Mouse (Mus musculus) heart, adult 10 weeks (tissue): ENCODE measurements around the gene Sowahb. TPM values are rescaled to one million over a fixed set of nuclear protein-coding genes. Genes with fewer than 3 reads are reported as not detected.

ENCODE experiments used
- polyA plus RNA-seq: library from polyadenylated mRNA; stranded (reverse); fragments of 350-450 nt; fragmentation: Illumina TruSeq; extraction: RNeasy Lipid Tissue Mini Kit (QIAGEN cat#74804); gene quantifications from one replicate; pipeline ENCODE4 v1.2.3, GENCODE M21; 2014; ENCODE audit warnings: low read depth, low replicate concordance

Gene Sowahb
- not detected for polyA plus RNA-seq

GRCm38 (mm10) chr5:93044584-93045370 is at the start of gene Sowahb:
Gene Sowahb, minus strand, starts transcription at chr5:93045022.

GRCm38 (mm10) chr5:93092857-93093622 is 48.2 kb upstream of the Sowahb start, which contains the start of gene Sept11:
Gene Sept11, plus strand, starts transcription at chr5:93093437.

Other genes starting within 250 kb of the Sowahb start
- gene Sept11, start 48.4 kb upstream of the Sowahb start, polyA plus RNA-seq, result 16.8 TPM
- 130 TPM for gene Ccni, start 161.5 kb upstream of the Sowahb start, polyA plus RNA-seq
- not detected for gene 2010109A12Rik, start 161.5 kb upstream of the Sowahb start, polyA plus RNA-seq
- 15.2 TPM for gene Ccng2, start 222.2 kb upstream of the Sowahb start, polyA plus RNA-seq